Mouse (Mus musculus) embryonic fibroblast, embryonic 13.5 days (primary cell): Measurements from ENCODE around the gene Ildr2.

ENCODE experiments used
- CTCF ChIP-seq: IDR thresholded peaks from 2 replicates; pipeline ENCODE4 v1.5.1; 2011; ENCODE audit warnings: mild to moderate bottlenecking, control low read depth, low read length, moderate library complexity, borderline replicate concordance; ENCODE audit not compliant: insufficient read depth
- POLR2A ChIP-seq: IDR thresholded peaks from 2 replicates; pipeline ENCODE4 v1.6.1; 2011; ENCODE audit warnings: low read depth, mild to moderate bottlenecking, control low read depth, low read length, moderate library complexity

GRCm38 (mm10) chr1:166209371-166209770 lies 44.6 kb upstream of the Ildr2 start:
- TF ChIP-seq POLR2A (no peak), CTCF (no peak)
